Mouse (Mus musculus) C2C12 (cell line): ENCODE results near the gene Gm17606.

Experiments used
- CTCF ChIP-seq: IDR thresholded peaks from one replicate; pipeline ENCODE4 v1.5.1; 2011; ENCODE audit not compliant: control insufficient read depth, insufficient read depth, insufficient read length
- FOSL1 ChIP-seq: IDR thresholded peaks from one replicate; pipeline ENCODE4 v1.8.0; 2011; ENCODE audit warnings: mild to moderate bottlenecking, low read length; ENCODE audit not compliant: poor library complexity, insufficient read depth, severe bottlenecking
- MAX ChIP-seq: IDR thresholded peaks from one replicate; pipeline ENCODE4 v1.6.1; 2011; ENCODE audit warnings: mild to moderate bottlenecking, control low read depth
- MYOG ChIP-seq: IDR thresholded peaks from one replicate; pipeline ENCODE4 v1.6.1; 2011; ENCODE audit not compliant: control insufficient read depth, insufficient read length; ENCODE audit errors: extremely low read depth
- USF1 ChIP-seq: IDR thresholded peaks from one replicate; pipeline ENCODE4 v1.6.1; 2011; ENCODE audit warnings: low read depth, mild to moderate bottlenecking, control low read depth, moderate library complexity

DNA sequence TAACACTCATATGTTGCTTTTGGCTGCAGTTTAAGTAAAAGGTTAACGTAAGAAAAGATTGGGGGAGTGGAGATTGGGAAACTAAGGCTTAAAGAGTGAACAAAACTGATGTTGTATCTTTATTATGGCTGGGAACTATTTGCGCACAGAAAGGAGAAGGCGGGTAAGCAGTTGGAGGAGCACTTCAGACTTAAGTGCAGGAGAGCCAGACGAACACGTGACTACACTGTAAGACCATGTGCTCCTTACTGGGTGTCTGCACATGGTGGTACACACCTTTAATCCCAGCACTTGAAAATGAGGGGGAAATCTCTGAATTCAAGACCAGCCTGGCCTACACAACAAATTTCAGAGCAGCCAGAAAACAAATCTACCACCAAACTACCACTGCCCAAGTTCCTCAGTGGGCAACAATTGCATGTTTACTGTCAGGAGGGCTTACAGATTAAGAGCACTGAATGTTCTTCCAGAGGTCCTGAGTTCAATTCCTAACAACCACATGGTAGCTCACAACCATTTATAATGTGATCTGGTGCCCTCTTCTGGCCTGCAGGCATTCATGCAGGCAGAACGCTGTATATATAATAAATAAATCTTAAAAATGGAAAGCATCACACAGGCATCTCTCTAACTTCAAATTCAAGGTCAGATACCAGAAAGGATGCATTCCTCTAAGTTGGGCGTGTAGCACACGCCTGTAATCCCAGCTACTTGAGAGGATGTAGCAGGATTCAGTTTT lies 6.3 kb downstream of the Gm17606 start:
- TF ChIP-seq CTCF (no peak), MAX (no peak), MYOG (no peak), USF1 (no peak), FOSL1 (no peak)
